ENCODE assay signal across 10 mouse cellular contexts in the genomic region with DNA sequence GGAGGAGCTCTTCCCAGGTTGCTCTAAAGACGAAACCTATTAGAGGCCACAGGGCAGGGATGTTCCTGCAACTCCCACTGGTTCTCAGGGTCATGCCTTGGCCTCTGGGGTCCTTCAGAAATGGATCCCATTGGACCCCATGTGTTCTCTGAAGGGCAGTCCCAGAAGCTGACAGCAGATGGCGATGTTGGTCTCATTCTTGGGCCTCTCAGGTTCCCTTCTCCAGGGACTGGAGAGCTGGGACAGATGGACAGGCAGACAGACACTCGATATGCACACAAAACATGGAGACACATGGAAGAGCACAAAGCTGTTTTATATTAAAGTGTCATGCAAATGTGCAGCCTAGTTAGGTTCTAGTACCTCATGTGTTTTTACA. TPM values are rescaled to one million over a fixed set of nuclear protein-coding genes. Genes with fewer than 3 reads are reported as not detected.
DNase-seq lines count a peak whose midpoint lies in the region; ATAC-seq and TF ChIP-seq lines count a peak whose summit lies in the region.
"Had no signal": no experiment of that assay in that cellular context is flagged by ENCODE, and none has a peak within 500 bp of the region (broad histone marks: within the 10 kb centered on the region; RNA-seq: fewer than 3 reads in every experiment).

No protein-coding gene starts in this region.

- peak; percentile 75 for DNase-seq in forebrain, embryonic 10.5 days (ENCODE audit: extremely low spot score, low spot score)
- peak; percentile 21 for DNase-seq in CH12.LX (ENCODE audit: extremely low read depth)
- peak; percentile 19 to 57 for DNase-seq in cerebellum, adult 2 months
- DNase-seq in gastrocnemius, postnatal 14 days = peak; percentile 57
- DNase-seq in layer of hippocampus, postnatal 25 days (ENCODE audit: extremely low spot score in 1 of 2, low spot score in 1 of 2) = peak; percentile 64 to 92
- DNase-seq in mesoderm, embryonic 11.5 days (ENCODE audit: low read depth, low spot score) = peak; percentile 82
- peak; percentile 72 for DNase-seq in splenic B cell, adult 2 months (ENCODE audit: low read depth, low spot score)

- H3K27ac ChIP-seq in forebrain, embryonic 10.5 days = no peak overlapping the region
- no peak overlapping the region for H3K27ac ChIP-seq in forebrain, embryonic 16.5 days (ENCODE audit: low read length)
- H3K27ac ChIP-seq in CH12.LX (ENCODE audit: insufficient read depth, low read depth) = no peak overlapping the region
- H3K27ac ChIP-seq in cerebellum, adult 2 months (ENCODE audit: insufficient read depth, low read length) = no peak overlapping the region

- peak; percentile 40 to 72; a peak in 3 of 4 replicates for TF ChIP-seq CTCF in CH12.LX (conservative IDR thresholded peaks at IDR 0.05 in 1 of 2, IDR thresholded peaks at IDR 0.05 in 1 of 2; ENCODE audit: low read depth in 2 of 2, low read length in 2 of 2)
- TF ChIP-seq CTCF in cerebellum, adult 2 months (IDR thresholded peaks at IDR 0.05; ENCODE audit: borderline replicate concordance, insufficient read depth, low read depth, low read length) = peak; percentile 79

- ATAC-seq in forebrain, embryonic 16.5 days = no peak

- dilution Hi-C loops in CH12.LX (cut with MboI; ENCODE audit: extremely low pct_ligation_motif_present, extremely low pct_unique_long_range_greater_than_20kb, low sequenced_read_pairs) = no loop called here

- in situ Hi-C loops in CH12.LX (cut with MboI; ENCODE audit: low pct_ligation_motif_present, low pct_unique_long_range_greater_than_20kb, low sequenced_read_pairs) = loop anchor here (10.0 kb wide), 1 partner anchor 170 kb away; no protein-coding TSS in a partner anchor

- no peak overlapping the region for H3K4me2 ChIP-seq in forebrain, embryonic 16.5 days (ENCODE audit: low read length)
- H3K4me2 ChIP-seq in CH12.LX (ENCODE audit: insufficient read depth, low read depth, poor library complexity, severe bottlenecking) = no peak overlapping the region

- peaks cover 19% of the 10 kb centered on the region; the same call in 1 of the 2 replicates for H3K9me3 ChIP-seq in forebrain, embryonic 10.5 days
- H3K9me3 ChIP-seq in forebrain, embryonic 16.5 days (ENCODE audit: control insufficient read depth, low read length) = peaks cover 4% of the 10 kb centered on the region; the same call in 1 of the 2 replicates
- H3K9me3 ChIP-seq in CH12.LX (replicated peaks; ENCODE audit: low read length) = peaks cover 22% of the 10 kb centered on the region

- TF ChIP-seq EP300 in CH12.LX (IDR thresholded peaks at IDR 0.05; ENCODE audit: low read length) = no peak

- no peak overlapping the region for H3K4me3 ChIP-seq in forebrain, embryonic 10.5 days
- H3K4me3 ChIP-seq in forebrain, embryonic 16.5 days (replicated peaks; ENCODE audit: low read length) = no peak overlapping the region
- no peak overlapping the region for H3K4me3 ChIP-seq in CH12.LX (replicated peaks in 1 of 3; ENCODE audit: low read depth in 2 of 3, low read length in 2 of 3, poor library complexity in 1 of 3)
- no peak overlapping the region for H3K4me3 ChIP-seq in cerebellum, adult 2 months (replicated peaks; ENCODE audit: insufficient read depth, low read depth, low read length)

- peak; percentile 56 for TF ChIP-seq RAD21 in CH12.LX (IDR thresholded peaks at IDR 0.05; ENCODE audit: low read depth, low read length)

- H3K36me3 ChIP-seq in forebrain, embryonic 10.5 days (replicated peaks) = no peaks in the 10 kb centered on the region
- H3K36me3 ChIP-seq in forebrain, embryonic 16.5 days (ENCODE audit: control insufficient read depth, insufficient read depth) = no peaks in the 10 kb centered on the region
- H3K36me3 ChIP-seq in CH12.LX (replicated peaks in 1 of 2; ENCODE audit: control insufficient read depth in 1 of 2, insufficient read depth in 1 of 2, low read length in 1 of 2) = no peaks in the 10 kb centered on the region
- H3K36me3 ChIP-seq in splenic B cell, adult 2 months (ENCODE audit: control insufficient read depth, insufficient read depth, low read length, poor library complexity, severe bottlenecking) = no peaks in the 10 kb centered on the region

- no peak overlapping the region for H3K9ac ChIP-seq in forebrain, embryonic 16.5 days (replicated peaks; ENCODE audit: low read depth, low read length)
- no peak overlapping the region for H3K9ac ChIP-seq in CH12.LX (ENCODE audit: insufficient read depth, low read depth)

- TF ChIP-seq POLR2A in CH12.LX (IDR thresholded peaks at IDR 0.05; ENCODE audit: low read depth, low read length) = no peak
- TF ChIP-seq POLR2A in cerebellum, adult 2 months (IDR thresholded peaks at IDR 0.05; ENCODE audit: borderline replicate concordance, insufficient read depth, low read length) = no peak

- intact Hi-C loops in gastrocnemius, postnatal 14 days (cut with DNase I; ENCODE audit: low total_unique reads) = loop anchor here (2.0 kb wide), 1 partner anchor 174 kb away; no protein-coding TSS in a partner anchor

- H3K27me3 ChIP-seq in forebrain, embryonic 10.5 days (ENCODE audit: poor library complexity, severe bottlenecking) = peaks cover 35% of the 10 kb centered on the region
- no peaks in the 10 kb centered on the region for H3K27me3 ChIP-seq in forebrain, embryonic 16.5 days (replicated peaks; ENCODE audit: control insufficient read depth, insufficient read depth, low read length)
- peaks cover 27% of the 10 kb centered on the region for H3K27me3 ChIP-seq in CH12.LX (replicated peaks)
- no peaks in the 10 kb centered on the region for H3K27me3 ChIP-seq in cerebellum, adult 2 months (ENCODE audit: control insufficient read depth, insufficient read depth, low read length)
- H3K27me3 ChIP-seq in splenic B cell, adult 2 months (ENCODE audit: control insufficient read depth, insufficient read depth, low read length, poor library complexity, severe bottlenecking) = no peaks in the 10 kb centered on the region

- WGBS in forebrain, embryonic 10.5 days = 15% methylated on average over 3 of the region's 3 CpGs
- WGBS in forebrain, embryonic 16.5 days = 14% methylated on average over 3 of the region's 3 CpGs
- 17% methylated on average over 3 of the region's 3 CpGs for WGBS in cerebellum, adult 2 months

- H3K4me1 ChIP-seq in forebrain, embryonic 10.5 days = peaks cover 16% of the 10 kb centered on the region
- H3K4me1 ChIP-seq in forebrain, embryonic 16.5 days (replicated peaks; ENCODE audit: control insufficient read depth, insufficient read depth, low read length) = peaks cover 2% of the 10 kb centered on the region; the same call in 1 of the 2 replicates
- no peaks in the 10 kb centered on the region for H3K4me1 ChIP-seq in CH12.LX (ENCODE audit: control insufficient read depth in 1 of 2, insufficient read depth in 2 of 2)
- no peaks in the 10 kb centered on the region for H3K4me1 ChIP-seq in cerebellum, adult 2 months (ENCODE audit: control insufficient read depth, insufficient read depth, low read length)

- no peaks in the 10 kb centered on the region for H3K79me2 ChIP-seq in CH12.LX (replicated peaks; ENCODE audit: control insufficient read depth, extremely low read depth, insufficient read depth, poor library complexity, severe bottlenecking)

TF ChIP-seq in CH12.LX, 34 proteins besides CTCF, POLR2A, EP300 and RAD21:
- TF ChIP-seq SMC3 (IDR thresholded peaks at IDR 0.05; ENCODE audit: low read depth, low read length) = peak; percentile 79
- no peak for TF ChIP-seq TCF12 (IDR thresholded peaks at IDR 0.05; ENCODE audit: low read depth, low read length)
- TF ChIP-seq ZC3H11A (IDR thresholded peaks at IDR 0.05; ENCODE audit: low read depth, low read length) = 0 out of 2 replicates have a peak, but pooled peaks have one; percentile 4
TF ChIP-seq in CH12.LX: peak in this region for 2.

RNA-seq across cellular contexts. Expression of a gene that starts 31.3 kb away (rescaled TPM):
- polyA plus RNA-seq in forebrain, embryonic 10.5 days (2016; fragmentation: Nextera tagmentation; extraction: Ambion mirVana) = not detected in 2 replicates
- not detected in 2 replicates for polyA plus RNA-seq in forebrain, embryonic 16.5 days (2015; fragmentation: Nextera tagmentation; extraction: Ambion mirVana)
- total RNA-seq in CH12.LX (2012; rRNA removed) = not detected in 2 replicates
- not detected in 2 replicates for total RNA-seq in CH12.LX (2014; rRNA removed)
- polyA plus RNA-seq in CH12.LX (2012; ENCODE audit: insufficient read length, low read depth) = not detected in 2 replicates
- polyA plus RNA-seq in cerebellum, adult 2 months (2012; rRNA removed) = not detected in 2 replicates
- total RNA-seq in gastrocnemius, postnatal 14 days (2021) = not detected
- total RNA-seq in layer of hippocampus, postnatal 25 days (2021) = not detected
- total RNA-seq: left cerebral cortex, adult 8-10 months had no signal
- polyA plus RNA-seq: stomach, embryonic 14.5 days had no signal

Comparison
In these comparisons a context has a peak if more than half of its experiments do, and no peak if none do; other contexts are left out.
1. DNase-seq: peak in every context shown above with its lines; median percentile 82 in mesoderm, embryonic 11.5 days; 78 in layer of hippocampus, postnatal 25 days; 75 in forebrain, embryonic 10.5 days; 72 in splenic B cell, adult 2 months; 57 in gastrocnemius, postnatal 14 days; 38 in cerebellum, adult 2 months; 21 in CH12.LX.